42 mouse cellular contexts compared by ENCODE assay signal in the genomic region with DNA sequence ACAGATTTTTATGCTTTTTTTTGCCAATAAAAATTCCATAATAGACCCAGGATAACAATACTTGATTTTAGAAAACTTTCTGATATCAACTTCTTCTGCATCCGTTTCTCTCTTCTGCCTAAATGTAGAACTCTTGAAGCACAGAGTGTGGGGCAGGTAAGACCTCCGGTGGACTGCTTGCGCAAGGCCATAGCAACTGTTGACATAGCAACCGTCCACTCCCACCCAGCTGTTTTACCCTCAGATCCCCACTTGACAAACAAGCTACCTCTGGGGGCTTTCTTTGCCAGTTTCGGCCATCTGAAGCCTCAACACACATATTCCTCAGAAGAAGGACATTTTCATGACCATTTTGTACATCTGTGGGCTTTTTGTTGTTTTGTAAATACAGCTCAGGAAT. TPM values are rescaled to one million over a fixed set of nuclear protein-coding genes. Genes with fewer than 3 reads are reported as not detected.
DNase-seq lines count a peak whose midpoint lies in the region; ATAC-seq and TF ChIP-seq lines count a peak whose summit lies in the region.
"Had no signal": no experiment of that assay in that cellular context is flagged by ENCODE, and none has a peak within 500 bp of the region (broad histone marks: within the 10 kb centered on the region; RNA-seq: fewer than 3 reads in every experiment).

No protein-coding gene starts in this region.

- no peak overlapping the region for H3K4me2 ChIP-seq in forebrain, embryonic 16.5 days (ENCODE audit: low read length)
- no peak overlapping the region for H3K4me2 ChIP-seq in forebrain, embryonic 12.5 days
- no peak overlapping the region for H3K4me2 ChIP-seq in hindbrain, embryonic 13.5 days
- no peak overlapping the region for H3K4me2 ChIP-seq in hindbrain, postnatal 0 days (ENCODE audit: low read depth, low read length)
- no peak overlapping the region for H3K4me2 ChIP-seq in neural tube, embryonic 14.5 days (ENCODE audit: low read depth, low read length)
- no peak overlapping the region for H3K4me2 ChIP-seq in neural tube, embryonic 15.5 days
- H3K4me2 ChIP-seq: limb, embryonic 12.5 days; liver, embryonic 15.5 days; lung, embryonic 14.5 days had no signal

- no peaks in the 10 kb centered on the region for H3K9me3 ChIP-seq in forebrain, embryonic 16.5 days (ENCODE audit: control insufficient read depth, low read length)
- no peaks in the 10 kb centered on the region for H3K9me3 ChIP-seq in forebrain, embryonic 12.5 days
- H3K9me3 ChIP-seq in hindbrain, embryonic 13.5 days: no peaks in the 10 kb centered on the region
- H3K9me3 ChIP-seq in hindbrain, postnatal 0 days (ENCODE audit: low read length): no peaks in the 10 kb centered on the region
- no peaks in the 10 kb centered on the region for H3K9me3 ChIP-seq in neural tube, embryonic 14.5 days (ENCODE audit: control insufficient read depth, low read length)
- no peaks in the 10 kb centered on the region for H3K9me3 ChIP-seq in neural tube, embryonic 15.5 days (replicated peaks)
- H3K9me3 ChIP-seq: heart, embryonic 10.5 days; limb, embryonic 12.5 days; liver, embryonic 15.5 days; midbrain, embryonic 10.5 days had no signal

- DNase-seq in embryo, embryonic 10 days (ENCODE audit: low spot score): peak; percentile 25
- no peak for DNase-seq in embryo, embryonic 9.5 days (ENCODE audit: extremely low spot score)
- DNase-seq in hindbrain, postnatal 0 days (ENCODE audit: low spot score): no peak
- DNase-seq: adrenal gland, adult 8-10 months; cerebellum, adult 11 months; cerebellum, adult 9-10 months; cerebellum, postnatal 36 days; gastrocnemius, postnatal 10 days; kidney, adult 18-20 months; kidney, postnatal 36 days; lung, embryonic 14.5 days; right cerebral cortex, postnatal 4 days; thymus, adult 18-20 months; thymus, postnatal 25 days had no signal

- no peak for TF ChIP-seq CTCF in hindbrain, postnatal 0 days (IDR thresholded peaks at IDR 0.05; ENCODE audit: low read depth)

- H3K9ac ChIP-seq in forebrain, embryonic 16.5 days (replicated peaks; ENCODE audit: low read depth, low read length): no peak overlapping the region
- no peak overlapping the region for H3K9ac ChIP-seq in forebrain, embryonic 12.5 days
- H3K9ac ChIP-seq in hindbrain, embryonic 13.5 days: no peak overlapping the region
- no peak overlapping the region for H3K9ac ChIP-seq in hindbrain, postnatal 0 days (replicated peaks; ENCODE audit: low read length)
- no peak overlapping the region for H3K9ac ChIP-seq in neural tube, embryonic 14.5 days (replicated peaks; ENCODE audit: low read depth, low read length)
- no peak overlapping the region for H3K9ac ChIP-seq in neural tube, embryonic 15.5 days (replicated peaks)
- H3K9ac ChIP-seq: limb, embryonic 12.5 days; liver, embryonic 15.5 days; lung, embryonic 14.5 days had no signal

- no peaks in the 10 kb centered on the region for H3K36me3 ChIP-seq in forebrain, embryonic 16.5 days (ENCODE audit: control insufficient read depth, insufficient read depth)
- H3K36me3 ChIP-seq in forebrain, embryonic 12.5 days (replicated peaks): no peaks in the 10 kb centered on the region
- H3K36me3 ChIP-seq in hindbrain, embryonic 13.5 days: no peaks in the 10 kb centered on the region
- no peaks in the 10 kb centered on the region for H3K36me3 ChIP-seq in hindbrain, postnatal 0 days (ENCODE audit: insufficient read depth, low read length)
- H3K36me3 ChIP-seq in neural tube, embryonic 14.5 days (ENCODE audit: control insufficient read depth, insufficient read depth, low read length): no peaks in the 10 kb centered on the region
- no peaks in the 10 kb centered on the region for H3K36me3 ChIP-seq in neural tube, embryonic 15.5 days
- H3K36me3 ChIP-seq: limb, embryonic 12.5 days; liver, embryonic 15.5 days; midbrain, embryonic 10.5 days had no signal

- peak overlapping the region; percentile 9 for H3K27ac ChIP-seq in forebrain, embryonic 16.5 days (ENCODE audit: low read length)
- no peak overlapping the region for H3K27ac ChIP-seq in forebrain, embryonic 12.5 days
- H3K27ac ChIP-seq in hindbrain, embryonic 13.5 days: peak overlapping the region; percentile 69
- no peak overlapping the region for H3K27ac ChIP-seq in hindbrain, postnatal 0 days
- 0 out of 2 replicates have a peak overlapping the region, but pooled peaks have one; percentile 35 for H3K27ac ChIP-seq in neural tube, embryonic 14.5 days (ENCODE audit: low read depth, low read length)
- no peak overlapping the region for H3K27ac ChIP-seq in neural tube, embryonic 15.5 days (replicated peaks)
- H3K27ac ChIP-seq: heart, embryonic 10.5 days; left cerebral cortex, adult 2 months; limb, embryonic 12.5 days; liver, embryonic 15.5 days; midbrain, embryonic 10.5 days; stomach, postnatal 0 days had no signal

- peak; percentile 6; the same call in 1 of the 2 replicates for ATAC-seq in forebrain, embryonic 16.5 days
- no peak for ATAC-seq in forebrain, embryonic 12.5 days (ENCODE audit: low FRiP score)
- ATAC-seq in hindbrain, embryonic 13.5 days (ENCODE audit: low FRiP score): 0 out of 2 replicates have a peak, but pooled peaks have one; percentile 66
- ATAC-seq in hindbrain, postnatal 0 days: no peak
- no peak for ATAC-seq in neural tube, embryonic 14.5 days (ENCODE audit: low read depth)
- ATAC-seq in neural tube, embryonic 15.5 days (ENCODE audit: low FRiP score): no peak
- ATAC-seq: activated CD4-positive, CD25-positive, alpha-beta regulatory T cell, adult 4 months had no signal

- H3K4me1 ChIP-seq in forebrain, embryonic 16.5 days (replicated peaks; ENCODE audit: control insufficient read depth, insufficient read depth, low read length): peaks cover 33% of the 10 kb centered on the region
- H3K4me1 ChIP-seq in forebrain, embryonic 12.5 days: peaks cover 7% of the 10 kb centered on the region; the same call in 1 of the 2 replicates
- H3K4me1 ChIP-seq in hindbrain, embryonic 13.5 days (replicated peaks): peaks cover 17% of the 10 kb centered on the region
- H3K4me1 ChIP-seq in hindbrain, postnatal 0 days (ENCODE audit: insufficient read depth, low read length): 0 out of 2 replicates have a peak, but pooled peaks cover 5% of the 10 kb centered on the region
- H3K4me1 ChIP-seq in neural tube, embryonic 14.5 days (ENCODE audit: control insufficient read depth, insufficient read depth, low read length): peaks cover 14% of the 10 kb centered on the region
- peaks cover 30% of the 10 kb centered on the region for H3K4me1 ChIP-seq in neural tube, embryonic 15.5 days
- H3K4me1 ChIP-seq: limb, embryonic 12.5 days; liver, embryonic 15.5 days had no signal

- WGBS in forebrain, embryonic 16.5 days: 73% methylated on average over 5 of the region's 5 CpGs
- WGBS in forebrain, embryonic 12.5 days: 78% methylated on average over 5 of the region's 5 CpGs
- WGBS in hindbrain, embryonic 13.5 days: 63% methylated on average over 5 of the region's 5 CpGs
- 63% methylated on average over 5 of the region's 5 CpGs for WGBS in hindbrain, postnatal 0 days
- 45% methylated on average over 5 of the region's 5 CpGs for WGBS in neural tube, embryonic 14.5 days
- 52% methylated on average over 5 of the region's 5 CpGs for WGBS in neural tube, embryonic 15.5 days

- no peak overlapping the region for H3K4me3 ChIP-seq in forebrain, embryonic 16.5 days (replicated peaks; ENCODE audit: low read length)
- H3K4me3 ChIP-seq in forebrain, embryonic 12.5 days (replicated peaks): no peak overlapping the region
- H3K4me3 ChIP-seq in hindbrain, embryonic 13.5 days: no peak overlapping the region
- H3K4me3 ChIP-seq in hindbrain, postnatal 0 days (ENCODE audit: low read length): no peak overlapping the region
- H3K4me3 ChIP-seq in neural tube, embryonic 14.5 days (ENCODE audit: low read depth, low read length): no peak overlapping the region
- H3K4me3 ChIP-seq in neural tube, embryonic 15.5 days (replicated peaks): no peak overlapping the region
- H3K4me3 ChIP-seq: heart, embryonic 10.5 days; layer of hippocampus, adult 2 months; left cerebral cortex, adult 2 months; limb, embryonic 12.5 days; liver, embryonic 15.5 days; midbrain, embryonic 10.5 days had no signal

- H3K27me3 ChIP-seq in forebrain, embryonic 16.5 days (replicated peaks; ENCODE audit: control insufficient read depth, insufficient read depth, low read length): no peaks in the 10 kb centered on the region
- H3K27me3 ChIP-seq in forebrain, embryonic 12.5 days: no peaks in the 10 kb centered on the region
- no peaks in the 10 kb centered on the region for H3K27me3 ChIP-seq in hindbrain, embryonic 13.5 days
- no peaks in the 10 kb centered on the region for H3K27me3 ChIP-seq in hindbrain, postnatal 0 days (ENCODE audit: insufficient read depth, low read length)
- no peaks in the 10 kb centered on the region for H3K27me3 ChIP-seq in neural tube, embryonic 14.5 days (ENCODE audit: control insufficient read depth, insufficient read depth, low read length)
- no peaks in the 10 kb centered on the region for H3K27me3 ChIP-seq in neural tube, embryonic 15.5 days (replicated peaks)
- H3K27me3 ChIP-seq: CH12.LX; limb, embryonic 12.5 days; liver, embryonic 15.5 days had no signal

RNA-seq across cellular contexts. Expression of a gene that starts 41.2 kb away (rescaled TPM):
- polyA plus RNA-seq in forebrain, embryonic 16.5 days (2015; fragmentation: Nextera tagmentation; extraction: Ambion mirVana): not detected in 2 replicates
- polyA plus RNA-seq in forebrain, embryonic 12.5 days (2016; fragmentation: Nextera tagmentation; extraction: Ambion mirVana): not detected in 2 replicates
- polyA plus RNA-seq in hindbrain, embryonic 13.5 days (2015; fragmentation: Nextera tagmentation; extraction: Ambion mirVana): not detected in 2 replicates
- total RNA-seq in hindbrain, postnatal 0 days (2014; rRNA removed): not detected in 2 replicates
- not detected in 2 replicates for polyA plus RNA-seq in hindbrain, postnatal 0 days (2015; fragmentation: Nextera tagmentation; extraction: Ambion mirVana)
- not detected in 2 replicates for polyA plus RNA-seq in neural tube, embryonic 14.5 days (2014; fragmentation: Nextera tagmentation; extraction: Ambion mirVana)
- polyA plus RNA-seq in neural tube, embryonic 15.5 days (2015; fragmentation: Nextera tagmentation; extraction: Ambion mirVana): not detected in 2 replicates
- total RNA-seq: adrenal gland, adult 8-10 months; CH12.LX; ES-E14; gastrocnemius, postnatal 10 days; layer of hippocampus, adult 2 months; layer of hippocampus, postnatal 14 days; left cerebral cortex, adult 2 months; left cerebral cortex, postnatal 25 days; liver, adult 2 months; megakaryocyte progenitor cell, adult 5-6 weeks; monocyte, adult 5-6 weeks had no signal
- polyA plus RNA-seq: activated CD4-positive, CD25-positive, alpha-beta regulatory T cell, adult 4 months; C2C12; embryonic facial prominence, embryonic 11.5 days; gonadal fat pad, adult 2 months; heart, embryonic 10.5 days; heart, postnatal 0 days; hindbrain, embryonic 11.5 days; intestine, embryonic 14.5 days; kidney, embryonic 16.5 days; limb, embryonic 12.5 days; liver, adult 2 months; liver, embryonic 15.5 days; lung, embryonic 14.5 days; midbrain, embryonic 10.5 days; spleen, adult 2 months; stomach, postnatal 0 days had no signal

Comparison
In these comparisons a context has a peak if more than half of its experiments do, and no peak if none do; other contexts are left out.
1. ATAC-seq: peak in forebrain, embryonic 16.5 days (single experiment) and hindbrain, embryonic 13.5 days (single experiment); none in forebrain, embryonic 12.5 days (single experiment), hindbrain, postnatal 0 days (single experiment), neural tube, embryonic 14.5 days (single experiment) and neural tube, embryonic 15.5 days (single experiment).
2. H3K27ac ChIP-seq: peak in forebrain, embryonic 16.5 days (single experiment), hindbrain, embryonic 13.5 days (single experiment) and neural tube, embryonic 14.5 days (single experiment); none in forebrain, embryonic 12.5 days (single experiment), hindbrain, postnatal 0 days (single experiment) and neural tube, embryonic 15.5 days (single experiment).